ENCODE assay signal across 8 mouse cellular contexts in the genomic region with DNA sequence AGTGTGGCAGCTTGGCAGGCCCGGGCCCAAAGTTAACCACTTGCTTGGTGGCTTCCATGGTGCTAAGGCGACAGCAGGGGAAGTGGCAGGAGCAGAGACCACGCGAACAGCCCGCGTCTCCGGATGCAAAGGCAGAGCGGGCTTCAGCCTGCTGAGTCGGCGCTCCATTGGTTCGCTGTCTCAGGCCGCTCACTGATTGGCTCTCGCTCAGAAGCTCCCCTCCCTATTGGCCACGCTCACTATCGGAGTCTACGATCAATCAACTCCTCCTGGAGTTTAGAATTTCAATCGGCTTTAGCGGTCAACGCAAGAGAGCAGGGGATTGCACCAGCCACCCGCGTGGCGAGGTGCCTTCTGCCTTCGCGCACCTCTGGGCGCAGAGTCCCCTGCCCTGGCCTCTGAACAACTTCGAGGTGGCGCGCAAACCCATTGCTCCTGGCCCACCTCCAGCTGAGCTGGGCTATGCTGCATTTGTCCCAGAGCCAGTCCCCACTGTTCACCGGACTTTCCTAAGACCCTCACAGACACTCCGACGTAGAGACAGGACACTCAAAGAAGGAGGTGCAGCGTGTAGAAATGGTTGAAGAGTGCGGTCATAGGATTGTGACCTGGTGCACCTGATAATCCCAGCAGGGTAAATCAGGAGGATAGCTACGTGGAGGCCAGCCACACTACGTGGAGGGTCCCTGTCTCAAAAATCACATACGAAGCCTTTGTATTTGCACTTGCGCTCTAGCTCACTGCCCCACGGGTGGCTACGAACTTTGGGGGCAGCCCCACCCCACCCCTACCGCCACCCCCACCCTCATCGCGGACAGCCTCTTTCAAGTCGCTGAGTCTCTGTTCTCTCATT. TPM values are rescaled to one million over a fixed set of nuclear protein-coding genes. Genes with fewer than 3 reads are reported as not detected.
A peak's percentile ranks its signal among the peaks of the same experiment; 100 is the strongest.
DNase-seq lines count a peak whose midpoint lies in the region.

No protein-coding gene starts in this region.

- H3K36me3 ChIP-seq in megakaryocyte, embryonic 14.5 days (replicated peaks; ENCODE audit: low read length), result peaks cover 9% of the 10 kb centered on the region

- H3K27me3 ChIP-seq in megakaryocyte, embryonic 14.5 days (replicated peaks), result peaks cover 2% of the 10 kb centered on the region

- no peaks in the 10 kb centered on the region; the same call in 1 of the 2 replicates for H3K9me3 ChIP-seq in megakaryocyte, embryonic 14.5 days

- peak overlapping the region; percentile 96 for H3K4me3 ChIP-seq in megakaryocyte, embryonic 14.5 days (replicated peaks)

- H3K4me1 ChIP-seq in megakaryocyte, embryonic 14.5 days, result peaks cover 34% of the 10 kb centered on the region

- peak; percentile 74 to 77 for DNase-seq in adrenal gland, adult 18-20 months (ENCODE audit: low spot score in 2 of 2)
- DNase-seq in embryo, embryonic 10 days (ENCODE audit: low spot score), result peak; percentile 97
- DNase-seq in gastrocnemius, postnatal 10 days, result peak; percentile 75
- peak; percentile 92 for DNase-seq in induced T-regulatory cell, adult 2 months (ENCODE audit: low read depth)
- DNase-seq in left cerebral cortex, adult 9 months (ENCODE audit: low spot score in 2 of 2), result peak; percentile 74 to 92
- peak; percentile 84 to 90 for DNase-seq in right cerebral cortex, adult 2 months (ENCODE audit: low spot score in 2 of 2)
- DNase-seq in urinary bladder, postnatal 25 days (ENCODE audit: low spot score), result peak; percentile 70

RNA-seq across cellular contexts. Expression of gene Psat1, which starts 22.0 kb away (rescaled TPM):
- total RNA-seq in adrenal gland, adult 18-20 months (2021), result 100 to 1,000 TPM in 1 of 2 experiments, 10 to 100 TPM in 1; 39.0 to 120 TPM
- 10 to 100 TPM; 21.6 to 22.2 TPM for total RNA-seq in gastrocnemius, postnatal 10 days (2021)
- polyA plus RNA-seq in megakaryocyte, embryonic 14.5 days (2012; ENCODE audit: insufficient read depth, low replicate concordance), result 13.8 TPM in 1 of 2 replicates, not detected in the other

RNA-seq across cellular contexts. Expression of gene Cep78, which starts 59.7 kb away (rescaled TPM):
- total RNA-seq in adrenal gland, adult 18-20 months (2021), result 1 to 10 TPM; 5.4 to 6.8 TPM
- 1 to 10 TPM; 3.6 to 4.3 TPM for total RNA-seq in gastrocnemius, postnatal 10 days (2021)
- polyA plus RNA-seq in megakaryocyte, embryonic 14.5 days (2012; ENCODE audit: insufficient read depth, low replicate concordance), result 0.65 and 2.2 TPM in 2 replicates

Comparison
In these comparisons a context has a peak if more than half of its experiments do, and no peak if none do; other contexts are left out.
1. Peak in every context shown above with its lines: DNase-seq and H3K4me3 ChIP-seq.